Mouse (Mus musculus) adipocyte (in vitro differentiated cells): ENCODE results near the gene Scamp3.

ENCODE experiments used
- DNase-seq: peaks from one replicate; pipeline ENCODE4 v3.0.0-alpha.2; 2016; ENCODE audit warnings: low spot score

The Scamp3 gene

GRCm38 (mm10) chr3:89163643-89164245 is 13.5 kb upstream of the Scamp3 start:
- DNase-seq: peak; percentile 24

GRCm38 (mm10) chr3:89164506-89165267 is 12.6 kb upstream of the Scamp3 start, which contains the start of gene Clk2:
Gene Clk2 (plus strand): TSS chr3:89164795.
- DNase-seq: peak; percentile 92

- no peak for DNase-seq
These were observed 11.9 kb upstream of the Scamp3 start for GRCm38 (mm10) chr3:89165268-89165870.

GRCm38 (mm10) chr3:89166945-89167344 is 10.3 kb upstream of the Scamp3 start:
- DNase-seq: no peak

GRCm38 (mm10) chr3:89174844-89175243 is 2.4 kb upstream of the Scamp3 start:
- DNase-seq: no peak

GRCm38 (mm10) chr3:89175544-89175943 is 1.7 kb upstream of the Scamp3 start:
- no peak for DNase-seq

GRCm38 (mm10) chr3:89176421-89176820 is 852 bp upstream of the Scamp3 start:
- no peak for DNase-seq

- DNase-seq: no peak
These were observed 773 bp downstream of the Scamp3 start for GRCm38 (mm10) chr3:89178107-89178385.

GRCm38 (mm10) chr3:89179056-89179455 is 1.8 kb downstream of the Scamp3 start:
- DNase-seq: no peak

GRCm38 (mm10) chr3:89181749-89182500 is 4.7 kb downstream of the Scamp3 start:
- DNase-seq: no peak

GRCm38 (mm10) chr3:89182531-89183057 is 5.3 kb downstream of the Scamp3 start:
- DNase-seq: no peak

GRCm38 (mm10) chr3:89183058-89183958 is 6.0 kb downstream of the Scamp3 start, which contains the start of gene Fam189b:
Gene Fam189b (plus strand): TSS chr3:89183143.
- no peak for DNase-seq

GRCm38 (mm10) chr3:89183959-89184315 is 6.7 kb downstream of the Scamp3 start:
- DNase-seq: no peak

GRCm38 (mm10) chr3:89187197-89187596 is 9.9 kb downstream of the Scamp3 start:
- no peak for DNase-seq

GRCm38 (mm10) chr3:89187690-89188477 is 10.6 kb downstream of the Scamp3 start:
- no peak for DNase-seq

- no peak for DNase-seq
These were observed 11.2 kb downstream of the Scamp3 start for GRCm38 (mm10) chr3:89188478-89188875.

GRCm38 (mm10) chr3:89190436-89190835 is 13.2 kb downstream of the Scamp3 start:
- no peak for DNase-seq

- no peak for DNase-seq
These were observed 16.1 kb downstream of the Scamp3 start for GRCm38 (mm10) chr3:89193351-89193750.

- DNase-seq: no peak
These were observed 16.6 kb downstream of the Scamp3 start for GRCm38 (mm10) chr3:89193853-89194252.
